Mouse (Mus musculus) lung, postnatal 0 days (tissue): ENCODE measurements at regions not wholly inside any gene's neighbourhood (a gene's known extent, or its start where the extent isn't known, plus 50 kb on each side); places are given as distances from the start of the nearest gene placed in this dataset.
A peak's percentile ranks its signal among the peaks of the same experiment; 100 is the strongest.

ENCODE experiments used
- ATAC-seq: fragments of 200-750 bp; cut with Nextera tagmentation; 2 replicates; pipeline ENCODE4 v1.8.0; 2017; ENCODE audit warnings: moderate library complexity
- DNase-seq: peaks from one replicate; pipeline ENCODE4 v3.0.0-alpha.2; 2016; ENCODE audit warnings: low spot score
- H3K27ac ChIP-seq: fragments of 300-500 bp; sonication (generic); 2 replicates; pipeline ENCODE4 v1.5.1; 2014; ENCODE audit warnings: antibody characterized with exemption, mild to moderate bottlenecking, low read length, mixed read lengths
- H3K27me3 ChIP-seq: fragments of 300-500 bp; sonication (generic); replicated peaks from 2 replicates; pipeline ENCODE4 v1.6.1; 2014; ENCODE audit warnings: low read length, mixed read lengths; ENCODE audit not compliant: insufficient read depth
- H3K36me3 ChIP-seq: fragments of 300-500 bp; sonication (generic); 2 replicates; pipeline ENCODE4 v1.6.1; 2014; ENCODE audit warnings: low read length, mixed read lengths; ENCODE audit not compliant: insufficient read depth
- H3K4me1 ChIP-seq: fragments of 300-500 bp; sonication (generic); 2 replicates; pipeline ENCODE4 v1.6.1; 2014; ENCODE audit warnings: antibody characterized with exemption, low read depth, low read length, mixed read lengths; ENCODE audit not compliant: insufficient read depth
- H3K4me2 ChIP-seq: fragments of 300-500 bp; sonication (generic); replicated peaks from 2 replicates; pipeline ENCODE4 v1.6.1; 2014; ENCODE audit warnings: low read depth, mild to moderate bottlenecking, low read length, moderate library complexity, mixed read lengths
- H3K4me3 ChIP-seq: fragments of 300-500 bp; sonication (generic); 2 replicates; pipeline ENCODE4 v1.5.1; 2014; ENCODE audit warnings: low read depth, low read length
- H3K9ac ChIP-seq: fragments of 300-500 bp; sonication (generic); replicated peaks from 2 replicates; pipeline ENCODE4 v1.6.1; 2014; ENCODE audit warnings: low read depth, mild to moderate bottlenecking
- H3K9me3 ChIP-seq: fragments of 300-500 bp; sonication (generic); 2 replicates; pipeline ENCODE4 v1.6.1; 2016; ENCODE audit warnings: low read length, mixed read lengths
- CTCF ChIP-seq: IDR thresholded peaks from 2 replicates; pipeline ENCODE4 v1.5.1; 2016; ENCODE audit warnings: antibody characterized with exemption, mild to moderate bottlenecking
- EP300 ChIP-seq: IDR thresholded peaks from 2 replicates; pipeline ENCODE4 v1.6.1; 2016; ENCODE audit warnings: antibody characterized with exemption, mild to moderate bottlenecking, control low read depth
- WGBS: fragments of 180-500 bp; shearing (Covaris S2); extraction: QIAGEN DNeasy Blood & Tissue Kit; methylation state at CpG from one replicate; pipeline ENCODE4 v1.1.7; 2014; 5-methylcytosine and 5-hydroxymethylcytosine counted together

- no peak overlapping the region for H3K27ac ChIP-seq
- no peak overlapping the region for H3K9ac ChIP-seq
- ATAC-seq (no peak), DNase-seq (no peak)
- no peaks in the 10 kb centered on the region for H3K27me3 ChIP-seq
- H3K4me3 ChIP-seq, result no peak overlapping the region
- H3K4me1 ChIP-seq, result no peaks in the 10 kb centered on the region
- H3K4me2 ChIP-seq, result no peak overlapping the region
- 40% methylated on average over 8 of the region's 8 CpGs for WGBS
- H3K36me3 ChIP-seq, result no peaks in the 10 kb centered on the region
- TF ChIP-seq EP300 (no peak), CTCF (no peak)
- no peaks in the 10 kb centered on the region for H3K9me3 ChIP-seq
Observed at GRCm38 (mm10) chr4:91180241-91181096, 220.1 kb downstream of the Elavl2 start.

- H3K27ac ChIP-seq, result no peak overlapping the region
- H3K4me3 ChIP-seq, result no peak overlapping the region
- H3K27me3 ChIP-seq, result no peaks in the 10 kb centered on the region
- WGBS, result 52% methylated on average over 11 of the region's 11 CpGs
- no peaks in the 10 kb centered on the region for H3K4me1 ChIP-seq
- no peak for TF ChIP-seq CTCF
- no peak for TF ChIP-seq EP300
- no peak overlapping the region for H3K9ac ChIP-seq
- ATAC-seq (no peak), DNase-seq (no peak)
- no peaks in the 10 kb centered on the region for H3K9me3 ChIP-seq
- no peaks in the 10 kb centered on the region for H3K36me3 ChIP-seq
- H3K4me2 ChIP-seq, result no peak overlapping the region
Observed at GRCm38 (mm10) chr4:91164280-91165121, 236.1 kb downstream of the Elavl2 start.

GRCm38 (mm10) chr4:91157047-91157446 is 243.5 kb downstream of the Elavl2 start:
- H3K4me1 ChIP-seq, result no peaks in the 10 kb centered on the region
- no peak for DNase-seq
- H3K9ac ChIP-seq, result no peak overlapping the region
- H3K4me3 ChIP-seq, result no peak overlapping the region
- TF ChIP-seq EP300, result no peak
- no peak for TF ChIP-seq CTCF
- no peaks in the 10 kb centered on the region for H3K9me3 ChIP-seq
- WGBS, result 57% methylated on average over 7 of the region's 7 CpGs
- H3K36me3 ChIP-seq, result no peaks in the 10 kb centered on the region
- no peak overlapping the region for H3K4me2 ChIP-seq
- H3K27me3 ChIP-seq, result no peaks in the 10 kb centered on the region
- no peak for ATAC-seq
- H3K27ac ChIP-seq, result no peak overlapping the region

- no peak overlapping the region for H3K4me2 ChIP-seq
- no peaks in the 10 kb centered on the region for H3K4me1 ChIP-seq
- no peaks in the 10 kb centered on the region for H3K36me3 ChIP-seq
- H3K27me3 ChIP-seq, result no peaks in the 10 kb centered on the region
- no peak overlapping the region for H3K4me3 ChIP-seq
- ATAC-seq, result no peak
- no peak for TF ChIP-seq EP300
- no peak overlapping the region for H3K9ac ChIP-seq
- no peak for DNase-seq
- WGBS, result 33% methylated on average over 7 of the region's 7 CpGs
- H3K27ac ChIP-seq, result no peak overlapping the region
- H3K9me3 ChIP-seq, result no peaks in the 10 kb centered on the region
Observed at GRCm38 (mm10) chr4:91144666-91145065, 255.9 kb downstream of the Elavl2 start.

GRCm38 (mm10) chr4:91143906-91144305 is 256.7 kb downstream of the Elavl2 start:
- 81% methylated on average over 5 of the region's 5 CpGs for WGBS
- H3K9ac ChIP-seq, result no peak overlapping the region
- no peaks in the 10 kb centered on the region for H3K27me3 ChIP-seq
- H3K36me3 ChIP-seq, result no peaks in the 10 kb centered on the region
- ATAC-seq (no peak), DNase-seq (no peak)
- no peak for TF ChIP-seq CTCF
- TF ChIP-seq EP300, result no peak
- H3K4me3 ChIP-seq, result no peak overlapping the region
- no peak overlapping the region for H3K27ac ChIP-seq
- no peak overlapping the region for H3K4me2 ChIP-seq
- H3K9me3 ChIP-seq, result no peaks in the 10 kb centered on the region
- no peaks in the 10 kb centered on the region for H3K4me1 ChIP-seq

GRCm38 (mm10) chr4:91135327-91135726 is 265.3 kb downstream of the Elavl2 start:
- TF ChIP-seq EP300, result no peak
- no peak for TF ChIP-seq CTCF
- peak; percentile 8 for DNase-seq

More at GRCm38 (mm10) chr4:91135327-91135726, 265.3 kb downstream of the Elavl2 start:
- peak; percentile 32; the same call in 1 of the 2 replicates for ATAC-seq
- no peaks in the 10 kb centered on the region for H3K36me3 ChIP-seq
- H3K27me3 ChIP-seq, result no peaks in the 10 kb centered on the region
- H3K4me1 ChIP-seq, result no peaks in the 10 kb centered on the region
- WGBS, result 50% methylated on average over 3 of the region's 3 CpGs
- H3K9me3 ChIP-seq, result no peaks in the 10 kb centered on the region
- no peak overlapping the region for H3K4me2 ChIP-seq
- H3K27ac ChIP-seq, result no peak overlapping the region
- H3K9ac ChIP-seq, result no peak overlapping the region
- H3K4me3 ChIP-seq, result no peak overlapping the region
